Mouse (Mus musculus): Measurements from ENCODE around the gene Pwp2. TPM values are rescaled to one million over a fixed set of nuclear protein-coding genes. Genes with fewer than 3 reads are reported as not detected.

The Pwp2 gene
- polyA plus RNA-seq, 1 experiment = 3.3 TPM

Other genes with a start within 250 kb of the Pwp2 start
- gene Trpm2, start 214.6 kb downstream of the Pwp2 start, polyA plus RNA-seq (2012; ENCODE audit: insufficient read depth, insufficient read length, missing spikeins) = 0.63 TPM in 1 of 2 replicates, not detected in the other
- gene 1810043G02Rik, start 206.6 kb downstream of the Pwp2 start, polyA plus RNA-seq (2012; ENCODE audit: insufficient read depth, insufficient read length, missing spikeins) = 16.0 and 16.4 TPM in 2 replicates
- 326 and 453 TPM in 2 replicates for gene Pfkl, start 175.1 kb downstream of the Pwp2 start, polyA plus RNA-seq (2012; ENCODE audit: insufficient read depth, insufficient read length, missing spikeins)
- 2.3 and 2.7 TPM in 2 replicates for gene Dnmt3l, start 143.2 kb downstream of the Pwp2 start, polyA plus RNA-seq (2012; ENCODE audit: insufficient read depth, insufficient read length, missing spikeins)
- gene Aire, start 141.5 kb downstream of the Pwp2 start, polyA plus RNA-seq (2012; ENCODE audit: insufficient read depth, insufficient read length, missing spikeins) = not detected in 2 replicates
- gene Icosl, start 115.8 kb downstream of the Pwp2 start, polyA plus RNA-seq (2012; ENCODE audit: insufficient read depth, insufficient read length, missing spikeins) = 1.1 and 1.3 TPM in 2 replicates
- 403 and 476 TPM in 2 replicates for gene D10Jhu81e, start 15.4 kb downstream of the Pwp2 start, polyA plus RNA-seq (2012; ENCODE audit: insufficient read depth, insufficient read length, missing spikeins)
- 22.4 and 23.1 TPM in 2 replicates for gene Trappc10, start 59.5 kb upstream of the Pwp2 start, polyA plus RNA-seq (2012; ENCODE audit: insufficient read depth, insufficient read length, missing spikeins)
- gene Agpat3, start 167.3 kb upstream of the Pwp2 start, polyA plus RNA-seq (2012; ENCODE audit: insufficient read depth, insufficient read length, missing spikeins) = 311 and 438 TPM in 2 replicates
- gene Rrp1, start 227.9 kb upstream of the Pwp2 start, polyA plus RNA-seq (2012; ENCODE audit: insufficient read depth, insufficient read length, missing spikeins) = 52.5 and 65.4 TPM in 2 replicates
- gene Cstb, start 240.5 kb upstream of the Pwp2 start, polyA plus RNA-seq (2012; ENCODE audit: insufficient read depth, insufficient read length, missing spikeins) = 192 and 249 TPM in 2 replicates